Mouse (Mus musculus): ENCODE measurements at regions not wholly inside any gene's neighbourhood (a gene's known extent, or its start where the extent isn't known, plus 50 kb on each side); places are given as distances from the start of the nearest gene placed in this dataset.
A peak's percentile ranks its signal among the peaks of the same experiment; 100 is the strongest.
"Not testable (repeated sequence)": the region's sequence is repeated elsewhere in the genome, so short reads cannot be mapped to it uniquely, and the experiment has no call there.

DNA sequence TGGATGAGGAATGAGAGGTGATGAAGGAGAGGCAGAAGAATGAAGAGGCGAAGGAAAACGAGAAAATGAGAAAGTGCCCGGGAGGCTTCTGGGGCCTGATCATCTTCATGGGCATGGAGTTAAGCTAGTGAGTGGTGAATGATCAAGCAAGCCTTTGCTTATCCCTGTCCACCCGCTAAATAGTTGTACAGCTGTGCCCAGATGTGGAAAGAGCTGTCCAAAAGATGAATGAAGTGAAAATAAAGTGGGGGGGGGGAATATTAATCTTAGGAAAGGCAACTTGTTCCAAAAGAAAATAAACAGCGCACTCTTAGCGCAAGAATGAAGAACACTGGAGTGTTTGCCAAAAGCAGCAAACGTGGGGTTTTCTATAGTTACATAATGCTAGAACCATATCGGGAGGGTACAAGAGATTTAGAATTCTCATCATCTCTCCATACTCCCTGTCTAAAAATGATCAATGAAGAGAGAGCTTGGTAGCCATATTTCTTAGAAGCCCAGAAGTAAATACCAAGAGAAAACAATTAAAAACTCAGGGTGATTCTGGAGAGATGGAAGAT, 188.5 kb downstream of the Utp18 start:
- Histone ChIP-seq H3K27me3 (no peaks in the 10 kb centered on the region), H3K36me3 (no peaks in the 10 kb centered on the region), H3K9ac (no peak overlapping the region), H3K4me3 (no peak overlapping the region), H3K9me3 (no peaks in the 10 kb centered on the region), H3K27ac (no peak overlapping the region), H3K4me1 (no peaks in the 10 kb centered on the region), H3K4me2 (replicated peaks) (no peak overlapping the region)
- WGBS: 84% methylated on average over 8 of the region's 8 CpGs
- ATAC-seq (ENCODE audit: low FRiP score, low read depth): no peak

GRCm38 (mm10) chr11:93696096-93696890, 189.3 kb downstream of the Utp18 start:
- H3K27me3 ChIP-seq: no peaks in the 10 kb centered on the region
- H3K27ac ChIP-seq: no peak overlapping the region
- no peak overlapping the region for H3K4me3 ChIP-seq
- ATAC-seq (ENCODE audit: low FRiP score, low read depth): no peak
- H3K9ac ChIP-seq: no peak overlapping the region
- H3K4me1 ChIP-seq: no peaks in the 10 kb centered on the region
- H3K4me2 ChIP-seq (replicated peaks): no peak overlapping the region
- 78% methylated on average over 12 of the region's 12 CpGs for WGBS
- no peaks in the 10 kb centered on the region for H3K36me3 ChIP-seq
- H3K9me3 ChIP-seq: no peaks in the 10 kb centered on the region

DNA sequence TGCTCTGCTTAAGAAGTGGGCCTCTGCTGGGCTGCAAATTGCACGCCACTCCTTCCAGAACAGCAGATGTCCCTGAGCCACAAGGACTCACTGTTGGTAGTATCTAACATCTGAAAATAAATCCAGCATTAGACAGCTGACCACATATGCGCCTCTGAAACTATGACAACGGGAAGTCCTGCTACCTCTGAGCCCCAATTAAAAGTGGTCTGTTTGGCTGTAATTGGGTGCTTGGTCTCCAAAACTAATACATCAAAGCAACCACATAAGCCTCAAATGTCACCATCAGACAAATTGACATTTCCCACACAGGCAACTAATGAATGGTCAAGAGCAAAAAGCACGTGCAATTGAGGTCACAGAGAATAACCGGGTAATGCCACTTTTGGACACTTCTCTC, 201.9 kb downstream of the Utp18 start:
- Histone ChIP-seq H3K36me3 (no peaks in the 10 kb centered on the region), H3K27me3 (no peaks in the 10 kb centered on the region), H3K9ac (no peak overlapping the region), H3K4me2 (replicated peaks) (no peak overlapping the region), H3K9me3 (no peaks in the 10 kb centered on the region), H3K4me3 (no peak overlapping the region), H3K4me1 (no peaks in the 10 kb centered on the region), H3K27ac (no peak overlapping the region)
- WGBS: 14% methylated on average over 5 of the region's 5 CpGs
- no peak for ATAC-seq (ENCODE audit: low FRiP score, low read depth)

GRCm38 (mm10) chr11:93676299-93676698, 209.3 kb downstream of the Utp18 start:
- H3K9ac ChIP-seq: no peak overlapping the region
- H3K27ac ChIP-seq: no peak overlapping the region
- ATAC-seq (ENCODE audit: low FRiP score, low read depth): no peak
- H3K9me3 ChIP-seq: no peaks in the 10 kb centered on the region
- no peak overlapping the region for H3K4me2 ChIP-seq (replicated peaks)
- H3K4me1 ChIP-seq: no peaks in the 10 kb centered on the region
- 84% methylated on average over 5 of the region's 5 CpGs for WGBS
- H3K27me3 ChIP-seq: no peaks in the 10 kb centered on the region
- no peak overlapping the region for H3K4me3 ChIP-seq
- no peaks in the 10 kb centered on the region for H3K36me3 ChIP-seq

DNA sequence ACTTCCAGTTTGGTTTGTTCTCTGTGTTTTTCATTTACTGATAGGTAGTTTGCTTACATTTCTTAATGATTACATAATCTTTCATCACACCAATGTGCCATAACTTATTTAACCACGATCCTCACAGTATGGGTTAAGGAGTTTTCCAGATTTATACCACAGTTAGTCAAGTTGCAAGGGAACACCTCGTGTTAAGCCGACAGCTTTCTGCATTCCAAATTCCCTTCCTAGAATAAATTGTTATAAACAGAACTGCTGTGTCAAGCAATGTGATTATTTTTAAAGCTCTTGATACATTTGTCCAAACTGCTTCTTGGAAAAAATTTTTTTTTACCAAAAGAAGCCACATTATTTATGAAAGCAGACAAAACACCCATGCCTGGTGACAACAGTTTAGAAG, 213.5 kb downstream of the Utp18 start:
- WGBS: 76% methylated on average over 3 of the region's 3 CpGs
- Histone ChIP-seq H3K4me3 (no peak overlapping the region), H3K4me2 (replicated peaks) (no peak overlapping the region), H3K4me1 (no peaks in the 10 kb centered on the region), H3K9ac (no peak overlapping the region), H3K36me3 (no peaks in the 10 kb centered on the region), H3K27me3 (no peaks in the 10 kb centered on the region), H3K9me3 (no peaks in the 10 kb centered on the region), H3K27ac (no peak overlapping the region)
- no peak for ATAC-seq (ENCODE audit: low FRiP score, low read depth)

DNA sequence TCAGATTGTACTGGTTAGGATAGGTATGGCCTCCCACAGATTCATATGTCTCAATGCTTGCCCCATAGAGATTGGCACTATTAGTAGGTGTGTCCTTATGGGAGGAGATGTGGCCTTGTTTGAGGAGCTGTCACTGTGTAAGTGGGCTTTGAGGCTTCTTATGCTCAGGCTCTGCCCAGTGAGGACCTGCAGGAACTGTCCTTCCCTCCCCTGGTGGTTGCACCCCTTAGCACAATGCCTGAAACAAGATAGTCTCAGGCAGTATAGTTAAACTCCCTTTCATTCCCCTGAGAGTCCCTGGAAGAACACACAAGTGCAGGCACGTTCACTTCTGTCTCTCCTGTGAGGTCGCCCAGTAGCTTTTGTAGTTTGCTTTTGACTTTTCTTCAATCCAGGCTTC, 223.9 kb downstream of the Utp18 start:
- no peaks in the 10 kb centered on the region for H3K36me3 ChIP-seq
- no peak overlapping the region for H3K4me2 ChIP-seq (replicated peaks)
- no peak overlapping the region for H3K27ac ChIP-seq
- ATAC-seq (ENCODE audit: low FRiP score, low read depth): no peak
- H3K4me3 ChIP-seq: no peak overlapping the region
- WGBS: 46% methylated on average over 2 of the region's 2 CpGs
- H3K9me3 ChIP-seq: no peaks in the 10 kb centered on the region
- peaks cover 37% of the 10 kb centered on the region for H3K27me3 ChIP-seq
- no peak overlapping the region for H3K9ac ChIP-seq
- no peaks in the 10 kb centered on the region for H3K4me1 ChIP-seq

DNA sequence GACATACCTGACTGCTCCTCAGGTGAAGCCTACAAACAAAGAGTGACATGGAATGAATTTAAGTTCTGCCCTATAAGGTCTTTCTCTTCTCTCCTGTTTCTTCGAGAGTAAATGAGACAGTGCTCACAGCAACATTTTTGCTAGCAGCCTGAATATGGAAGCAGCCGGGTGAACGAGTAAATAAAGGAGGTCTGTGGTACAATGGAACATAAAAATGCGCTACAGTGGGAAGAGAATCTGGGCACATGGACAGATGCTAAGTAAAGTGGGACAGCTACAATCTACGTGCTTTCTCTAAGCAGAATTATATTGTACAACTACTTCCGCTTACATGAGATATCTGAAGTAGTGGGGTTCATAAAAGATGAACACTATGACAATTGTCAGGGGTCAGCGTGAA, 225.2 kb downstream of the Utp18 start:
- H3K4me2 ChIP-seq (replicated peaks): no peak overlapping the region
- H3K27me3 ChIP-seq: peaks cover 37% of the 10 kb centered on the region
- no peak overlapping the region for H3K4me3 ChIP-seq
- no peak overlapping the region for H3K9ac ChIP-seq
- no peak overlapping the region for H3K27ac ChIP-seq
- peaks cover 12% of the 10 kb centered on the region for H3K4me1 ChIP-seq
- 87% methylated on average over 7 of the region's 7 CpGs for WGBS
- ATAC-seq (ENCODE audit: low FRiP score, low read depth): no peak
- H3K9me3 ChIP-seq: no peaks in the 10 kb centered on the region
- H3K36me3 ChIP-seq: no peaks in the 10 kb centered on the region

DNA sequence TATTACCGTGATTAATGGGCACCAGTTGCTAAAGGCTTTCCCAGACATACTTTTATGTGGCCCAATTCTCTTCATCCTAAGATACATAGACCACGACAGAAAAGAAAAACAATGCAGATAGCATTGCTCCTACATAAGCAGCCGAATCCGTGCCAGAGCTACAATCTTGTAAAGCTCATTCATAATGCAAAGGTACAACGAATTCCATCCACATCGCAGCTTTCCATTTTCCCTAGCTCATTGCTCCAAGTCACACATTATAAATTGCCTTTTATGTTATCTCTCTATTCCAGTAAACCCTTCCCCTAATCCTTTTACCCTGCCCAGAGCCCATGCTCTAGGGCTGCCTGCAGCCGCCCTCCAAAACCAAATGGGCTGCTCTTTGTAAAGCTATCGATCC, 226.8 kb downstream of the Utp18 start:
- Histone ChIP-seq H3K4me3 (no peak overlapping the region), H3K4me2 (replicated peaks) (no peak overlapping the region), H3K9me3 (no peaks in the 10 kb centered on the region), H3K36me3 (no peaks in the 10 kb centered on the region), H3K27me3 (peaks cover 37% of the 10 kb centered on the region), H3K4me1 (peaks cover 18% of the 10 kb centered on the region), H3K27ac (no peak overlapping the region), H3K9ac (no peak overlapping the region)
- no peak for ATAC-seq (ENCODE audit: low FRiP score, low read depth)
- 28% methylated on average over 8 of the region's 8 CpGs for WGBS

- no peak overlapping the region for H3K4me3 ChIP-seq
- H3K27ac ChIP-seq: no peak overlapping the region
- H3K4me1 ChIP-seq: peaks cover 18% of the 10 kb centered on the region
- no peaks in the 10 kb centered on the region for H3K9me3 ChIP-seq
- H3K36me3 ChIP-seq: no peaks in the 10 kb centered on the region
- WGBS: 18% methylated on average over 9 of the region's 9 CpGs
- no peak overlapping the region for H3K9ac ChIP-seq
- H3K27me3 ChIP-seq: peaks cover 48% of the 10 kb centered on the region
- H3K4me2 ChIP-seq (replicated peaks): peak overlapping the region; percentile 25
- ATAC-seq (ENCODE audit: low FRiP score, low read depth): peak; percentile 80
Observed at GRCm38 (mm10) chr11:93655602-93656239, 229.8 kb downstream of the Utp18 start.

DNA sequence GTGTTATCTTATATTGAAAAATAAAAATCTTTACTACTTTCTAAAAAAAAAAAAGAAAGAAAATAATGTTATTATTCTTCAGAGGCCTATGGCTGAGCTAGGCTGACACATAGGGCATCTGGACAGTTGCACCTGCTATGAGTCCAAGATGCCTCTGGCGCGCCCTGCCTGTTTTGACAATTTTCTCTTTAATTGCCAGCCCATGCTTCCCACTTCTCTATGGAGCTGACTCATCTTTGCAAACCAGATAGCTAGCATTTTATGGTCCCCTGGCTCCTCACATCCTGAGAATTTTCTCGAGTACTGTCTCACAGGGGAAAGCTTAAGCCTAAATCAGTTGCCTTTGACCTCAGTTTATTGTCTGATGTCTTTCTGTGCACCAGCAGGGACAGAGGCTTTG, 232.2 kb downstream of the Utp18 start:
- 77% methylated on average over 3 of the region's 3 CpGs for WGBS

DNA sequence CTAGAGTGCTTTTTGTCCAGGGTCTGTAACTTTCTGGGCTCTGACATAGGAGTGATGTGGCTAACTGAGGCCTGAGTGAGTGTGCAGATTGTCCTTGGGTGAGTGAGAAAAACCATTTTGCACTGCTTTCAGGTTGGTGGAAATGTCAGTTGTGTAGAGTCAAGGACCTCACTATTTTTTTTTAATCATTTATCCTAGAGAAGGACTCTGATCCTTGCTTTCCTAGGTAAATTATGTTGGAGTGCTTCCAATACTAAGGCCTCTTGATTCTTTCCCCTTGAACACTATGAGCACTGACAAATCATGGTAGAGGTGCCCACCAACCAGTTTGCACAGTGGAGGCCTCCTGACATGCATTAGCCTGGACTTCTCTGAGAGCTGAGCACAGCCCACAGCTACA, 233.6 kb downstream of the Utp18 start:
- not testable (repeated sequence) for H3K27ac ChIP-seq; H3K4me3 ChIP-seq; H3K9me3 ChIP-seq; ATAC-seq (ENCODE audit: low FRiP score, low read depth); H3K4me2 ChIP-seq (replicated peaks); H3K36me3 ChIP-seq; H3K9ac ChIP-seq
- peaks cover 18% of the 10 kb centered on the region for H3K4me1 ChIP-seq
- peaks cover 22% of the 10 kb centered on the region for H3K27me3 ChIP-seq

More for the DNA sequence above, 232.2 kb downstream of the Utp18 start:
- H3K9me3 ChIP-seq: no peaks in the 10 kb centered on the region
- no peak overlapping the region for H3K27ac ChIP-seq
- H3K4me3 ChIP-seq: no peak overlapping the region
- no peak for ATAC-seq (ENCODE audit: low FRiP score, low read depth)
- H3K9ac ChIP-seq: no peak overlapping the region
- H3K4me1 ChIP-seq: peaks cover 18% of the 10 kb centered on the region
- no peak overlapping the region for H3K4me2 ChIP-seq (replicated peaks)
- H3K27me3 ChIP-seq: peaks cover 33% of the 10 kb centered on the region
- no peaks in the 10 kb centered on the region for H3K36me3 ChIP-seq

Data from limb, embryonic 13.5 days (tissue).